23 mouse cellular contexts compared by ENCODE assay signal in the genomic region with DNA sequence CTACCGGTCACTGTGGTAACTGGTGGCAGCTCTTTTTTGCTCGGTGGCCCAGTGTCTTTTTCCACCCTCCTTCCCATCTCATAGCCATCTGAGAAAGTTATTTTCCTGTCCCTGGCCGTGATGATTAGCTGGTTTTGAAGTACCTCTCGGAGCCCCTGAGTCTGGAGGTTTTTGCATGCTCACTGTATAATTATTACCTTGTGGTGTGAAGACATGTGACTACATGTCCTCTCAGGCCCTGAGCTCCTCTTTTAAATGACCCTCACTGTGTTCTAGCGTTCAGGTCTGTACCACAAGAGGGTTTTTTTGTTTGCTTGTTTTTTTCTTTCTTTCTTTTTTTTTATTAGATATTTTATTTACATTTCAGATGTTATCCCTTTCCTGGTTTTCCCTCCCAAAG. TPM values are rescaled to one million over a fixed set of nuclear protein-coding genes. Genes with fewer than 3 reads are reported as not detected.
"Had no signal": no experiment of that assay in that cellular context is flagged by ENCODE, and none has a peak within 500 bp of the region (broad histone marks: within the 10 kb centered on the region; RNA-seq: fewer than 3 reads in every experiment).

No protein-coding gene starts in this region.

- H3K27me3 ChIP-seq: midbrain, embryonic 12.5 days; neural tube, embryonic 13.5 days; neural tube, embryonic 15.5 days had no signal

- ATAC-seq: midbrain, embryonic 16.5 days had no signal

- H3K4me2 ChIP-seq: lung, embryonic 14.5 days; midbrain, embryonic 12.5 days; neural tube, embryonic 13.5 days; neural tube, embryonic 15.5 days had no signal

- H3K4me3 ChIP-seq: midbrain, embryonic 10.5 days; midbrain, embryonic 12.5 days; myocyte; neural tube, embryonic 13.5 days; neural tube, embryonic 15.5 days had no signal

- H3K9me3 ChIP-seq: midbrain, embryonic 10.5 days; midbrain, embryonic 12.5 days; neural tube, embryonic 13.5 days; neural tube, embryonic 15.5 days had no signal

- H3K36me3 ChIP-seq: midbrain, embryonic 10.5 days; midbrain, embryonic 12.5 days; neural tube, embryonic 13.5 days; neural tube, embryonic 15.5 days had no signal

- H3K27ac ChIP-seq: midbrain, embryonic 10.5 days; midbrain, embryonic 12.5 days; neural tube, embryonic 13.5 days; neural tube, embryonic 15.5 days had no signal

- H3K4me1 ChIP-seq: neural tube, embryonic 15.5 days had no signal

- H3K9ac ChIP-seq: lung, embryonic 14.5 days; midbrain, embryonic 12.5 days; neural tube, embryonic 13.5 days; neural tube, embryonic 15.5 days had no signal

- DNase-seq: lung, embryonic 14.5 days; lung, postnatal 10 days; lung, postnatal 4 days; midbrain, embryonic 14.5 days; retina, postnatal 1 day; right cerebral cortex, adult 18-20 months; right cerebral cortex, postnatal 25 days; right cerebral cortex, postnatal 4 days; spleen, adult 18-20 months; thymus, adult 18-20 months; thymus, postnatal 14 days; thymus, postnatal 36 days had no signal

RNA-seq across cellular contexts. Expression of gene Gm281, which starts 54.2 kb away (rescaled TPM):
- polyA plus RNA-seq: midbrain, embryonic 10.5 days; midbrain, embryonic 12.5 days; midbrain, embryonic 14.5 days; midbrain, embryonic 16.5 days; myocyte; neural tube, embryonic 11.5 days; neural tube, embryonic 13.5 days; neural tube, embryonic 15.5 days; small intestine, adult 2 months; stomach, embryonic 14.5 days; stomach, embryonic 16.5 days; thymus, postnatal 0 days had no signal
